Comparison of ENCODE assay signal across 8 mouse cellular contexts in genomic region chr13:6689962-6690361, GRCm38 (mm10). TPM values are rescaled to one million over a fixed set of nuclear protein-coding genes. Genes with fewer than 3 reads are reported as not detected.
DNase-seq lines count a peak whose midpoint lies in the region; ATAC-seq and TF ChIP-seq lines count a peak whose summit lies in the region.

No protein-coding gene starts in this region.

- no peak for TF ChIP-seq EP300 in liver, postnatal 0 days (IDR thresholded peaks at IDR 0.05; ENCODE audit: low read depth)

- ATAC-seq in forebrain, embryonic 15.5 days (replicated peaks): peak; percentile 39
- peak; percentile 84 for ATAC-seq in intestine, embryonic 16.5 days
- ATAC-seq in liver, postnatal 0 days: 0 out of 2 replicates have a peak, but pooled peaks have one; percentile 38

- TF ChIP-seq CTCF in liver, postnatal 0 days (IDR thresholded peaks at IDR 0.05; ENCODE audit: low read depth): peak; percentile 82

- no peaks in the 10 kb centered on the region for H3K4me1 ChIP-seq in forebrain, embryonic 15.5 days
- no peaks in the 10 kb centered on the region for H3K4me1 ChIP-seq in intestine, embryonic 16.5 days (ENCODE audit: control insufficient read depth, insufficient read depth, low read length)
- H3K4me1 ChIP-seq in liver, postnatal 0 days (ENCODE audit: insufficient read depth): no peaks in the 10 kb centered on the region

- H3K36me3 ChIP-seq in forebrain, embryonic 15.5 days: no peaks in the 10 kb centered on the region
- H3K36me3 ChIP-seq in intestine, embryonic 16.5 days (ENCODE audit: control insufficient read depth, insufficient read depth, low read length): no peaks in the 10 kb centered on the region
- no peaks in the 10 kb centered on the region for H3K36me3 ChIP-seq in liver, postnatal 0 days (replicated peaks; ENCODE audit: insufficient read depth, low read length)

- H3K4me2 ChIP-seq in forebrain, embryonic 15.5 days (replicated peaks): no peak overlapping the region
- no peak overlapping the region for H3K4me2 ChIP-seq in intestine, embryonic 16.5 days (ENCODE audit: low read depth, low read length)
- no peak overlapping the region for H3K4me2 ChIP-seq in liver, postnatal 0 days (ENCODE audit: low read depth, low read length)

- 71% methylated on average over 4 of the region's 4 CpGs for WGBS in forebrain, embryonic 15.5 days
- 69% methylated on average over 4 of the region's 4 CpGs for WGBS in intestine, embryonic 16.5 days
- whole genome bisulfite sequencing in liver, postnatal 0 days (ENCODE audit: insufficient replicate concordance): 45% methylated on average over 4 of the region's 4 CpGs

- no peak overlapping the region for H3K4me3 ChIP-seq in forebrain, embryonic 15.5 days
- H3K4me3 ChIP-seq in intestine, embryonic 16.5 days (ENCODE audit: low read length): no peak overlapping the region
- no peak overlapping the region for H3K4me3 ChIP-seq in liver, postnatal 0 days (ENCODE audit: low read depth, low read length)

- no peak overlapping the region for H3K27ac ChIP-seq in forebrain, embryonic 15.5 days (replicated peaks)
- no peak overlapping the region for H3K27ac ChIP-seq in intestine, embryonic 16.5 days (ENCODE audit: low read length)
- no peak overlapping the region for H3K27ac ChIP-seq in liver, postnatal 0 days (ENCODE audit: low read depth)

- peak; percentile 53 for DNase-seq in urinary bladder, postnatal 25 days (ENCODE audit: low spot score)
- no peak for DNase-seq in urinary bladder, adult 2 months (ENCODE audit: low spot score)
- peak; percentile 7 for DNase-seq in c-Kit-positive CD71-positive TER-119-negative erythroid progenitor cells, embryonic 14.5 days (ENCODE audit: low read depth)
- DNase-seq in liver, postnatal 0 days: peak; percentile 66
- peak; percentile 37 for DNase-seq in retina, adult 2 months (ENCODE audit: low read depth, low spot score)
- no peak for DNase-seq in Muller cell, postnatal 12 days (ENCODE audit: inconsistent ontology term)

- H3K9ac ChIP-seq in forebrain, embryonic 15.5 days (replicated peaks): no peak overlapping the region
- no peak overlapping the region for H3K9ac ChIP-seq in intestine, embryonic 16.5 days (ENCODE audit: low read depth, low read length)
- no peak overlapping the region for H3K9ac ChIP-seq in liver, postnatal 0 days (replicated peaks)

- H3K9me3 ChIP-seq in forebrain, embryonic 15.5 days: no peaks in the 10 kb centered on the region
- no peaks in the 10 kb centered on the region for H3K9me3 ChIP-seq in intestine, embryonic 16.5 days (ENCODE audit: control insufficient read depth, low read length)
- no peaks in the 10 kb centered on the region for H3K9me3 ChIP-seq in liver, postnatal 0 days (ENCODE audit: low read length)

- H3K27me3 ChIP-seq in forebrain, embryonic 15.5 days: no peaks in the 10 kb centered on the region
- no peaks in the 10 kb centered on the region for H3K27me3 ChIP-seq in intestine, embryonic 16.5 days (replicated peaks; ENCODE audit: control insufficient read depth, insufficient read depth, low read length)
- H3K27me3 ChIP-seq in liver, postnatal 0 days (ENCODE audit: insufficient read depth, low read length): no peaks in the 10 kb centered on the region

RNA-seq across cellular contexts. Expression of gene Pfkp, which starts 41.4 kb away (rescaled TPM):
- polyA plus RNA-seq in urinary bladder, adult 2 months (2012; rRNA removed): 135 and 192 TPM in 2 replicates
- 163 and 165 TPM in 2 replicates for polyA plus RNA-seq in forebrain, embryonic 15.5 days (2015; fragmentation: Nextera tagmentation; extraction: Ambion mirVana)
- polyA plus RNA-seq in intestine, embryonic 16.5 days (2015; fragmentation: Nextera tagmentation; extraction: Ambion mirVana): 121 and 130 TPM in 2 replicates
- polyA plus RNA-seq in liver, postnatal 0 days (2015; fragmentation: Nextera tagmentation; extraction: Ambion mirVana): 3.7 and 4.9 TPM in 2 replicates

Comparison
In these comparisons a context has a peak if more than half of its experiments do, and no peak if none do; other contexts are left out.
1. DNase-seq: peak in urinary bladder, postnatal 25 days (single experiment), c-Kit-positive CD71-positive TER-119-negative erythroid progenitor cells, embryonic 14.5 days (single experiment), liver, postnatal 0 days (single experiment) and retina, adult 2 months (single experiment); none in urinary bladder, adult 2 months (single experiment) and Muller cell, postnatal 12 days (single experiment).
2. RNA of gene Pfkp, which starts 41.4 kb away (polyA plus RNA-seq): 163 to 165 TPM in forebrain, embryonic 15.5 days, 135 to 192 TPM in urinary bladder, adult 2 months and 121 to 130 TPM in intestine, embryonic 16.5 days; 3.7 to 4.9 TPM in liver, postnatal 0 days; every median in the first group is over 10 times any median in the second.
3. Peak in every context shown above with its lines, with median percentiles within 50 percentile points of each other: ATAC-seq.